Mouse (Mus musculus) forebrain, embryonic 16.5 days (tissue): Measurements from ENCODE around the gene Dock4. TPM values are rescaled to one million over a fixed set of nuclear protein-coding genes. Genes with fewer than 3 reads are reported as not detected.
A peak's percentile ranks its signal among the peaks of the same experiment; 100 is the strongest.

Source experiments
- ATAC-seq: fragments of 200-750 bp; cut with Nextera tagmentation; 2 replicates; pipeline ENCODE4 v1.8.0; 2017; ENCODE audit warnings: mild to moderate bottlenecking, moderate library complexity
- H3K27ac ChIP-seq: fragments of 300-500 bp; sonication (generic); 2 replicates; pipeline ENCODE4 v1.5.1; 2014; ENCODE audit warnings: low read length, control low read depth
- H3K27me3 ChIP-seq: fragments of 300-500 bp; sonication (generic); replicated peaks from 2 replicates; pipeline ENCODE4 v1.6.1; 2014; ENCODE audit warnings: low read length; ENCODE audit not compliant: control insufficient read depth, insufficient read depth
- H3K36me3 ChIP-seq: fragments of 300-500 bp; sonication (generic); 2 replicates; pipeline ENCODE4 v1.6.1; 2014; ENCODE audit not compliant: control insufficient read depth, insufficient read depth
- H3K4me1 ChIP-seq: fragments of 300-500 bp; sonication (generic); replicated peaks from 2 replicates; pipeline ENCODE4 v1.6.1; 2014; ENCODE audit warnings: low read length; ENCODE audit not compliant: control insufficient read depth, insufficient read depth
- H3K4me2 ChIP-seq: fragments of 300-500 bp; sonication (generic); 2 replicates; pipeline ENCODE4 v1.6.1; 2014; ENCODE audit warnings: mild to moderate bottlenecking, low read length, control low read depth
- H3K4me3 ChIP-seq: fragments of 300-500 bp; sonication (generic); replicated peaks from 2 replicates; pipeline ENCODE4 v1.5.1; 2014; ENCODE audit warnings: mild to moderate bottlenecking, low read length, control low read depth
- H3K9ac ChIP-seq: fragments of 300-500 bp; sonication (generic); replicated peaks from 2 replicates; pipeline ENCODE4 v1.6.1; 2014; ENCODE audit warnings: low read depth, low read length, control low read depth
- H3K9me3 ChIP-seq: fragments of 300-500 bp; sonication (generic); 2 replicates; pipeline ENCODE4 v1.6.1; 2016; ENCODE audit warnings: low read length; ENCODE audit not compliant: control insufficient read depth
- WGBS: fragments of 180-500 bp; shearing (Covaris S2); extraction: QIAGEN DNeasy Blood & Tissue Kit; methylation state at CpG from one replicate; pipeline ENCODE4 v1.1.7; 2014; 5-methylcytosine and 5-hydroxymethylcytosine counted together
- polyA plus RNA-seq: library from polyadenylated mRNA; unstranded; fragments of >200 nt; fragmentation: Nextera tagmentation; extraction: Ambion mirVana; gene quantifications from 2 replicates; pipeline ENCODE4 v1.2.1, GENCODE M21; 2015

The Dock4 gene
- polyA plus RNA-seq, 1 experiment from 2014 or later: 41.6 TPM

DNA sequence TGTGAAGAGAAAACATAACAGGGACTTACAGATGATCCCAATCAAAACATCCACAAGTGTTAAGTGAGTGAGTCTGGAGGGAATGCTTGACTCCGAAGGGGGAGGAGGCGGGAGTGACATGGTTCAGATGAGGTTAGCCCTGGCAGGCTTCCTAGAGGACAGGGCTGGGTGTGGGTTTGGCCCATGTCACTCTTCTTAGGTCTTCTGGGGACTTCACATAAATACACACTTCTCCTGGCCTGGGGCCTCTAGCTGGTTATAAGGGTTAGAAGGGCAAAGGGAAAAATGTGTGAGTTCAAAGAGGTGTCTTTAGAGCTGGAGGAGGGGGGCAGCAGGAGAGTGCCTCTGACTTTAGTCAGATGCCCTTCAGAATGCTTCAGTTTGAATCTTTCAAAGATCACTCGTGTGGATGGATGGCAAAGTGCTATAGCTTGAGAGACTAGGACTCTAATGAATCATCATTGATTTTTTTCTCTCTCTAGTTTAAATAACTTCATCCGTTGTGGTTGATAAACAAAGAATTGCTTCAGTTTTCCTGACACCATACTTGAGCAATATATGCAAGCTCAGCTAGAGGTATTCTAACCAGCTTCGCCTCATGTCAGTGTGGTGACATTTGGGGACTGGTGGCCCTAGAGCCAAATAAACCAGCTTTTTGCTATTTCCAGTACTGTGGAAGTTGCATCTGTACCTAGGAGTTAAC, 54.0 kb downstream of the Dock4 start:
- H3K27ac ChIP-seq: no peak overlapping the region
- no peaks in the 10 kb centered on the region for H3K27me3 ChIP-seq
- no peaks in the 10 kb centered on the region for H3K9me3 ChIP-seq
- 0 out of 2 replicates have a peak, but pooled peaks have one; percentile 21 for ATAC-seq
- WGBS: 81% methylated on average over 5 of the region's 5 CpGs
- H3K9ac ChIP-seq: no peak overlapping the region
- H3K4me1 ChIP-seq: peaks cover 22% of the 10 kb centered on the region
- H3K36me3 ChIP-seq: no peaks in the 10 kb centered on the region
- H3K4me2 ChIP-seq: no peak overlapping the region
- no peak overlapping the region for H3K4me3 ChIP-seq

DNA sequence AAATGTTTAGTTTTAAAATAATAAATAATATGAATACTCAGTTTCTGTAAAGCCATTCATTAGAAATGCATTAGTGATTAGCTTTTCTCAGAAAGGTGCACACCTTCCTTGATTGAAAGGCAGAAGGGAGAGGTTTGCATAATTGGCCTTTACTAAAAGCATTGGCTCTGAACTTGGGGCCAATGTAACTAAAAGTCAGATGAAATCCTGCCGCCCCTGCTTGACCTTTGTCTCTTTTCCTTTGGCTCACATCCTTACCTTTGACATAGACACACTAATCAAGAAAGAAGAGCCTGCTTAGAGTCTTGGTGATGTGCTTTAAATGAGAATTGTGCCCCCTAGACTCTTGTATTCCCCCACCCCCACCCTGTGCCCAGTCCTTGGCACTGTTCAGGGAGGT, 55.4 kb downstream of the Dock4 start:
- Histone ChIP-seq H3K4me2 (no peak overlapping the region), H3K4me3 (no peak overlapping the region), H3K4me1 (peaks cover 22% of the 10 kb centered on the region), H3K36me3 (no peaks in the 10 kb centered on the region), H3K27me3 (no peaks in the 10 kb centered on the region), H3K27ac (no peak overlapping the region), H3K9me3 (no peaks in the 10 kb centered on the region), H3K9ac (no peak overlapping the region)
- WGBS: 91% methylated on average over 1 of the region's 1 CpGs
- ATAC-seq: no peak

DNA sequence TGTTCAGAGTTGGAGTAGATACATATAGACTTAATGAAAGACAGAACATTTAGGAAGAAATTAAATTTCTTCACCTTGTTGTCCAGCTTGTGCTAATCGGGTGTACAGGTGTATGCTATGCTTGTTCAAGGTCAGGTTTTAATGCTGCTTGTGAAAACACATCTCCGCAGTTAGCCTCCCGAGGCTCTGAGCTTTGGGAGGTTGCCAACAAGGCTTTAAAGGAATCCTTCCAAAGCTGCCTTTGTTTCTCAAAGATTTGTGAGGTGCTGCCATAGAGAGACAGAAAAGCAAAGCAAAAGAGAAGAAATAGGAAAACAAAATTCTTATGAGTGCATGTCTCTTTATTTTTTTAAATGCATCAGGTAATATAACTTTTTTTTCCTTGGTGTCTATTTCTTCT, 57.8 kb downstream of the Dock4 start:
- Histone ChIP-seq H3K9ac (no peak overlapping the region), H3K36me3 (no peaks in the 10 kb centered on the region), H3K9me3 (no peaks in the 10 kb centered on the region), H3K4me2 (no peak overlapping the region), H3K27me3 (no peaks in the 10 kb centered on the region), H3K27ac (no peak overlapping the region), H3K4me1 (peaks cover 21% of the 10 kb centered on the region), H3K4me3 (no peak overlapping the region)
- 26% methylated on average over 3 of the region's 3 CpGs for WGBS
- ATAC-seq: no peak

DNA sequence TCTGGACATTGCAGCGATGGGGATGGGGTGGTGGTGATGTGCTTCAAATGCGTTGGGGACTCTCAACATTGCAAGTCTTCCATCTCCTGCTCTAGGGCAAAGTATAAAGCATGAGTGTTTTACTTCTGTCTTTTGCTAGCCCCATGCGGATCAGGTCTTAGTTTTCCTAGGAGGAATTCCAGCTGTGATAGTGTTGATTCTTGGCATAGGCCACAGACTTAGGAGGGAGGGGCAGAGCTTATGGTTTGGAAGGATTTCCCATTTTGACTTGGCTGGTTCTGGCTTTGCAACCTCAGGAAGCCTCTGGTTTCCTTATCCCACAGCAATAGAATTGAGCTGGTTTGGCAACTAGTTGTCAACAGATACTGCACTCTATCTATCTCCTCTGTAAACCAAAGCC, 58.9 kb downstream of the Dock4 start:
- H3K9ac ChIP-seq: no peak overlapping the region
- no peak overlapping the region for H3K4me3 ChIP-seq
- H3K4me1 ChIP-seq: peaks cover 10% of the 10 kb centered on the region
- no peak for ATAC-seq
- H3K4me2 ChIP-seq: no peak overlapping the region
- 84% methylated on average over 3 of the region's 3 CpGs for WGBS
- no peaks in the 10 kb centered on the region for H3K9me3 ChIP-seq
- H3K27ac ChIP-seq: no peak overlapping the region
- no peaks in the 10 kb centered on the region for H3K36me3 ChIP-seq
- no peaks in the 10 kb centered on the region for H3K27me3 ChIP-seq

DNA sequence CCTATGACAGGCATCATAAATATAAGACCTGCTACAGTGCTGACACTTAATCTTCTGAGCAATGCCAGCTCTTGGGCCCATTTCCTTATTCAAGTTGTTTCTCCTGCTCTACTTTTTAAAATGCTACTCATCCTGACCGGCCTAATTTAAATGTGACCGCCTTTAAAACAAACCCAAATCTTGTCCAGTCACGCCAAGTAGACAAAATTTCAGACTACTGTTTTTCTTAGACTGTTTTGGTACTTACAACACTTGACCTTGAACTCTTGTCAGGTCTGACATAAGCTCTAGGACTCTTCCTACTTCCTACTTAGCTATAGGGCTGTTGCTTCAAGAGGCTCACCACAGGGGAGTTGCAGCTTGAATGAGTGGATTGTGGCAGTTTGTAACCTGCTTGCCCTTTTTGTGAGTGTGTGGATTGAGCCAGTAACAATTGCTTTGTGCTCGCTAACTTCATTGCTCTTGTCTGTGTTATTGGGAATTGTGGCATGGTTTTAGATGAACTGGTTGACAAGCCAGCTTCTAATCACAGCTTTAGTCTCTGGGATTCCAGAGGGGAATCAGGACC, 62.2 kb downstream of the Dock4 start:
- WGBS: 57% methylated on average over 4 of the region's 4 CpGs
- Histone ChIP-seq H3K4me2 (no peak overlapping the region), H3K27ac (no peak overlapping the region), H3K4me3 (no peak overlapping the region), H3K9me3 (no peaks in the 10 kb centered on the region), H3K4me1 (peaks cover 17% of the 10 kb centered on the region), H3K27me3 (no peaks in the 10 kb centered on the region), H3K36me3 (no peaks in the 10 kb centered on the region), H3K9ac (no peak overlapping the region)
- ATAC-seq: no peak

GRCm38 (mm10) chr12:40508416-40508815, 62.7 kb downstream of the Dock4 start:
- ATAC-seq: no peak
- Histone ChIP-seq H3K4me2 (no peak overlapping the region), H3K9ac (no peak overlapping the region), H3K4me3 (no peak overlapping the region), H3K36me3 (no peaks in the 10 kb centered on the region), H3K9me3 (no peaks in the 10 kb centered on the region), H3K27me3 (no peaks in the 10 kb centered on the region), H3K4me1 (peaks cover 17% of the 10 kb centered on the region), H3K27ac (no peak overlapping the region)
- 17% methylated on average over 8 of the region's 8 CpGs for WGBS

GRCm38 (mm10) chr12:40511643-40512369, 66.1 kb downstream of the Dock4 start:
- Histone ChIP-seq H3K9me3 (no peaks in the 10 kb centered on the region), H3K4me2 (no peak overlapping the region), H3K4me1 (peaks cover 15% of the 10 kb centered on the region; the same call in 1 of the 2 replicates), H3K36me3 (no peaks in the 10 kb centered on the region), H3K27ac (no peak overlapping the region), H3K4me3 (no peak overlapping the region), H3K9ac (no peak overlapping the region), H3K27me3 (no peaks in the 10 kb centered on the region)
- WGBS: 57% methylated on average over 8 of the region's 8 CpGs
- peak; percentile 52 for ATAC-seq

DNA sequence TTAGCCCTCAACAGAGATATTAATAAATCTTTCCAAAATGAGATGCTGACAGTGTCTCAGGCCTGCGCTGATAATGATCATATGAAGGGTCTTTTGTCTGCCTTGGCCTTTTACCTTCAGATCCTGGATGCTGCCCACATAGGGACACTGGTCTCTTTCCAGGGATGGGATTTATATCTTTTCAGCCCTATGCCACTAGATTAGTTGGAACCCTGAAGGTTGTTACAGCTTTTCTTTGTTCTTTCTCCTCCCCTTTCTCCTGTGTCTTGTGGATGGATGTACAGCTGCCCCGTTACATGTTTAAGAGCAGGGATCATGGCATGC, 66.6 kb downstream of the Dock4 start:
- H3K4me3 ChIP-seq: no peak overlapping the region
- no peak overlapping the region for H3K9ac ChIP-seq
- no peak overlapping the region for H3K27ac ChIP-seq
- H3K4me2 ChIP-seq: no peak overlapping the region
- peaks cover 15% of the 10 kb centered on the region; the same call in 1 of the 2 replicates for H3K4me1 ChIP-seq
- H3K27me3 ChIP-seq: no peaks in the 10 kb centered on the region
- 58% methylated on average over 2 of the region's 2 CpGs for WGBS
- 0 out of 2 replicates have a peak, but pooled peaks have one; percentile 18 for ATAC-seq
- H3K36me3 ChIP-seq: no peaks in the 10 kb centered on the region
- H3K9me3 ChIP-seq: no peaks in the 10 kb centered on the region

DNA sequence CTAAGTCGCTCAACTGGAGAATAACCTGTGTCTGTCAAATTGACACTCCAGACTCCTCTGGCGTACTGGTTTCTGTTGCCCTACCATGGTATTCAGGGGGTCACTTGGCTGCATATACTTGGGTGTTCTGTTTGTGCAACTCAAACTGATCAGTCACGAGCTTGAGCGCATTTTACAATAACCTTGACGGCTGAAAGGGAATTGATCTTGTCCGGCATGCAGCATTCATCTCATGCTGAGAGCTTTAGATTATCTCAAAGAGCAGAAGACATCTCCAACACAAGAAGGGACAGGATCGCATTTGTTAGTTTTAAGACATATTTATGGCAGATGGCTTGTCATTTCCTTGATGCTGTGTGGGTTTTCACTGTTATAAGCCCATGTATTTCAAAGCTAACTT, 67.2 kb downstream of the Dock4 start:
- no peak overlapping the region for H3K4me3 ChIP-seq
- no peak overlapping the region for H3K9ac ChIP-seq
- no peaks in the 10 kb centered on the region for H3K9me3 ChIP-seq
- H3K4me1 ChIP-seq: peaks cover 12% of the 10 kb centered on the region; the same call in 1 of the 2 replicates
- no peaks in the 10 kb centered on the region for H3K27me3 ChIP-seq
- no peak overlapping the region for H3K27ac ChIP-seq
- no peak overlapping the region for H3K4me2 ChIP-seq
- no peak for ATAC-seq
- H3K36me3 ChIP-seq: no peaks in the 10 kb centered on the region
- WGBS: 50% methylated on average over 7 of the region's 7 CpGs
